Mouse (Mus musculus) heart, adult 8-10 months (tissue): Measurements from ENCODE around the gene Sdc4. TPM values are rescaled to one million over a fixed set of nuclear protein-coding genes. Genes with fewer than 3 reads are reported as not detected.
A peak's percentile ranks its signal among the peaks of the same experiment; 100 is the strongest.

Source experiments
- DNase-seq: peaks from one replicate; pipeline ENCODE4 v3.0.0; 2022; ENCODE audit warnings: low spot score
- total RNA-seq, 4 experiments: library from RNA; stranded (reverse); gene quantifications; 2 replicates each; pipeline ENCODE4 v1.2.4; 2022

The Sdc4 gene
- total RNA-seq, 4 experiments from 2014 or later = 14.9 to 23.0 (median 20.7) TPM

- DNase-seq = no peak
Observed at GRCm38 (mm10) chr2:164431676-164432465, 11.8 kb downstream of the Sdc4 start.

- no peak for DNase-seq
Observed at GRCm38 (mm10) chr2:164430697-164431096, 13.0 kb downstream of the Sdc4 start.

- no peak for DNase-seq
Observed at GRCm38 (mm10) chr2:164429881-164430615, 13.6 kb downstream of the Sdc4 start.

- DNase-seq = no peak
Observed at GRCm38 (mm10) chr2:164428451-164428850, 15.2 kb downstream of the Sdc4 start.

GRCm38 (mm10) chr2:164426952-164427351, 16.7 kb downstream of the Sdc4 start:
- no peak for DNase-seq

GRCm38 (mm10) chr2:164426121-164426520, 17.6 kb downstream of the Sdc4 start:
- no peak for DNase-seq

- DNase-seq = no peak
Observed at GRCm38 (mm10) chr2:164425401-164425800, 18.3 kb downstream of the Sdc4 start.

- DNase-seq = no peak
Observed at GRCm38 (mm10) chr2:164424406-164424805, 19.3 kb downstream of the Sdc4 start.

- DNase-seq = no peak
Observed at GRCm38 (mm10) chr2:164423464-164423863, 20.2 kb downstream of the Sdc4 start.

- no peak for DNase-seq
Observed at GRCm38 (mm10) chr2:164422675-164423393, 20.9 kb downstream of the Sdc4 start.

GRCm38 (mm10) chr2:164421979-164422378, 21.7 kb downstream of the Sdc4 start:
- DNase-seq = no peak

- DNase-seq = no peak
Observed at GRCm38 (mm10) chr2:164421306-164421705, 22.4 kb downstream of the Sdc4 start.

- DNase-seq = no peak
Observed at GRCm38 (mm10) chr2:164419489-164419888, 24.2 kb downstream of the Sdc4 start.

GRCm38 (mm10) chr2:164418308-164418875, 25.3 kb downstream of the Sdc4 start:
- DNase-seq = no peak

GRCm38 (mm10) chr2:164417198-164417597, 26.5 kb downstream of the Sdc4 start:
- DNase-seq = no peak

- DNase-seq = no peak
Observed at GRCm38 (mm10) chr2:164414581-164414980, 29.1 kb downstream of the Sdc4 start.

- no peak for DNase-seq
Observed at GRCm38 (mm10) chr2:164414167-164414566, 29.5 kb downstream of the Sdc4 start.

GRCm38 (mm10) chr2:164407708-164408107, 36.0 kb downstream of the Sdc4 start:
- peak; percentile 30 for DNase-seq

GRCm38 (mm10) chr2:164405519-164405918, 38.2 kb downstream of the Sdc4 start:
- DNase-seq = no peak

GRCm38 (mm10) chr2:164405060-164405459, 38.6 kb downstream of the Sdc4 start, which contains the start of gene Matn4:
Gene Matn4 (minus strand): TSS chr2:164405160.
- DNase-seq = no peak

GRCm38 (mm10) chr2:164404082-164404990, 39.4 kb downstream of the Sdc4 start:
- peak; percentile 45 for DNase-seq
